Mouse (Mus musculus) small intestine, adult 10 weeks (tissue): Measurements from ENCODE around the gene Msln. TPM values are rescaled to one million over a fixed set of nuclear protein-coding genes. Genes with fewer than 3 reads are reported as not detected.

Experiments
- polyA plus RNA-seq: library from polyadenylated mRNA; stranded (reverse); fragments of 350-450 nt; fragmentation: Illumina TruSeq; extraction: RNeasy Lipid Tissue Mini Kit (QIAGEN cat#74804); gene quantifications from one replicate; pipeline ENCODE4 v1.2.3, GENCODE M21; 2014; ENCODE audit warnings: low replicate concordance

The Msln gene
- not detected for polyA plus RNA-seq

GRCm38 (mm10) chr17:25754241-25754640 is at the start of gene Msln:
Msln (minus strand) TSS chr17:25754378.

GRCm38 (mm10) chr17:25796951-25797369 is 42.8 kb upstream of the Msln start, which contains the start of gene Metrn:
Metrn (minus strand) TSS chr17:25797136.

GRCm38 (mm10) chr17:25795609-25796092 is 41.5 kb upstream of the Msln start, which contains the start of gene AC134908.4:
AC134908.4 (minus strand) TSS chr17:25795659.

GRCm38 (mm10) chr17:25792615-25793014 is 38.4 kb upstream of the Msln start, which contains the start of gene Fam173a:
Fam173a (minus strand) TSS chr17:25792901.

DNA sequence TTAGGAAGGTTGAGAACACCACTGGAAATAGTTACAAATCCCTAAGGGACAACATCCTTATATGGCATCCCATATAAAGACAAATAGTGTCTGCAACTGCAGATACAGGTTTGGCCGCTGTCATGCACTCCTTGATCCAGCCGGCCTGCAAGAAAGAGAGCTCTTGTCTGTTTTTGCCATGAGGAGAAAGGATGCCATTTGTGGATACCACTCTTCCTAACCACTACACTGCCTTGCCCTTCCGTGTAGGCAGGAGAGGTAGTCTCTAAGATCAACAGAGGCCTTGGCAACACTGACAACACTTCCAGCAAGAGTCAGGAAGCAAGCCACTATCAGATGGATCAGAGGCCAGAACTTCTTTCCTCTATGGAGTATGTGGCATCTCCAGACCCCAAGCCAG is 32.1 kb upstream of the Msln start, which contains the start of gene Ccdc78:
Gene Ccdc78, plus strand, starts transcription at position 301 of the 400 bp plus-strand sequence.

GRCm38 (mm10) chr17:25785281-25785745 is 31.1 kb upstream of the Msln start, which contains the start of gene Haghl:
Haghl (minus strand) TSS chr17:25785673.

GRCm38 (mm10) chr17:25773549-25774120 is 19.5 kb upstream of the Msln start, which contains the start of gene Narfl:
Narfl (plus strand) TSS chr17:25773776.

DNA sequence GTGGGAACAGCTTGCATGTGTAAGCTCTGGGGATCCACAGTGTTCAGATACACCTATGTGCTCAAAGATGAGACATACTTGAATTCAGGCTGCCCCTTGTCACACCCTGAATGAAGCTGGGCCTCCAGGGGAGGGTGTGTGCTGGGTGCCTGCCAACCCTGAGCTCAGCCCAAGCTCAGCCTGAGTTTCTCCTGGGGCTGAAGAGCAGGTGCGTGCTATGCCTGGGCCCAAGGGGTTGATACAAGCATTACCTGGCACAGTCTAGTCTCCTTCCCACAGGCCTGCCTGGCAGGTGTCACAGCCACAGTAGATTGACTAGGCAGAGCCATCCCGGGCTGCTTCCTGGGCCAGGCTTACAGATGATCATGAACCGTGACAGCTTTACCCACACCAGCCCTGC is 18.4 kb downstream of the Msln start, which contains the start of gene Mslnl:
Gene Mslnl, plus strand, starts transcription at position 298 of the 400 bp plus-strand sequence.

DNA sequence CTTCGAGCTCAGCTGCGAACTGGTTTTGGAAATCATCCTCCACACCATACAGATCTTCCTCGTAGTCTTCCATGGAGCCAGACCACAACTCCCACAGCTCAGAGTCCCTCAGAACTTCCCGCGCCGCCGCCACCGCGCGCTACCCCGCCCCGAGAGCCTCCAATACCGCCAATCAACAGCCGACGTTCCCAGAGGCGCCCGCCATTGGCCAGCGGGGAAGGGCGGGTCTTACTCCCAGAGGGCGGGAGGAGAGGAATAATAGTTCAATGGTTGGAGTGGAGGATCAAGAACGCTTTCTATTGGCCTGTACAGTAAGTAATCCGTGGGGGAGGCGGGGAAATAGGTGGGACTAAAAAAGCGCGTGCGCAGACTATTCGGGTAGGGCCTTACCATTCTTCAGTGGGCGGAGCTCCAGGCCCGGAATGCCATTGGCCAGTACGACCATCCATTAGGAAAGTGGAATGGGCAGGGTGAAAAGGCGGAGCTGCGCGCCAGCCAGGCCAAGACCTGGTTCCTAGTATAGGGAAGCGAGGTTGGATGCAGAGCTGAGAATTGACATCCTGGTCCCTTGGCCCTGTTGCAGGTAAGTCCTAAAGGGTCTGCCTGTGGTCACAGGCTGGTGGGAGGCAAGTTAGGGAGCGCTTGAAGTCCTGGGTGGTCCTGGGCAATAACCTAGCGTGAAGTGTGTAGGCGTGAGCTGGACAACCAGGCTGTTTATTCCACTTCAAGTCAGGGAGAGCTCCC is 26.7 kb downstream of the Msln start, which contains the start of the genes Chtf18 and Rpusd1:
Gene Chtf18, minus strand, starts transcription at position 155 of the 744 bp plus-strand sequence.
Gene Rpusd1, plus strand, starts transcription at position 406 of the 744 bp plus-strand sequence.

DNA sequence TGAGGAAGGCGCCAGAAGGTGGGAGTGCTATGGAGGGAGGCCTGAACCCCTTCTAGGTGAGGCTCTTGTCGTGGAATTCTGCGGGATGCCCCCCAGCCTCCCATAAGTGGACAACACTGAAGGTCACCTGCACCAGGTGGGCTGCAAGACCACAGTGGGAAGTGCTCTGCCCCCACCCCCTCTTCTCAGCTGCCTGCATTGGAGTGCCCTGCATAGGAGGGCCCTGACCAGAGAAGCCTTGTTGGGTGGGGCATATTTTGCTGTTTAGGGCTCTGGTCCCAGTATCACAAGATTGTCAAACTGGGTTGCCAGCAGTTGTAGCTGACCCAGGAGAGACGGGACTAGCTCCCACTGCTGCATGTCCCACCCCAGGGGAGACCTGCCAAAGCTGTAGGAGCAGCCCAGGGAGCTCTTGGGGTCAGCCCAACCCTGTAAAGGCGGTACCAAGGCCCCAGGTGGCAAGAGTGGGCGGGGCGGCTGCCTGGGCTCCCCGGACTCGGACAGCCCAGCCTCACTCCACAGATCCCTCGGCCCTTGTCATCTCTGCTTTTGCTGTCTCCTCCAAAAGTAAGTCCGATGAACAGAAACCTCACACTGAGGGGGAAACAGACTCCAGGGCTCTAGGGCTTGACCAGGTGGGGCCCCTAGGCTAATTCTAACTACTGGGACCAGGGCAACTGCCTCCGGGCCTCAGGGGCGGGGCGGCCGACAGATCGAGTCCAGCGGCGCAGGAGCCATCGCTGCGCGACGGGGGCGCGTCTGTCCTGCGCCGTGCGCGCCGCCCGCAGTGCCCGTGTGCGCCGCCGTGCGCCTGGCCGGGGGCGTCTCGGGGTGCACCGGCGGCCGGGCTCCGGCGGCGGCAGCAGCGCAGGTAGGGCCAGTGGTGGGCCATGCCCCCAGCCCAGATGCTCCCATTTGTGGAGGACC is 37.2 kb downstream of the Msln start, which contains the start of gene Gng13:
Gene Gng13, plus strand, starts transcription at position 461 of the 927 bp plus-strand sequence.

Other genes starting within 250 kb of the Msln start
- gene Sox8, start 183.7 kb downstream of the Msln start, polyA plus RNA-seq: not detected
- gene Lmf1, start 175.3 kb downstream of the Msln start, polyA plus RNA-seq: 0.15 TPM
- gene Gng13, start 37.2 kb downstream of the Msln start, polyA plus RNA-seq: not detected
- not detected for gene Chtf18, start 27.0 kb downstream of the Msln start, polyA plus RNA-seq
- not detected for gene Rpusd1, start 26.7 kb downstream of the Msln start, polyA plus RNA-seq
- not detected for gene Mslnl, start 18.3 kb downstream of the Msln start, polyA plus RNA-seq
- 0.67 TPM for gene Narfl, start 19.4 kb upstream of the Msln start, polyA plus RNA-seq
- gene Haghl, start 31.3 kb upstream of the Msln start, polyA plus RNA-seq: not detected
- gene Ccdc78, start 32.2 kb upstream of the Msln start, polyA plus RNA-seq: not detected
- gene Fam173a, start 38.5 kb upstream of the Msln start, polyA plus RNA-seq: not detected
- not detected for gene AC134908.4, start 41.3 kb upstream of the Msln start, polyA plus RNA-seq
- gene Metrn, start 42.8 kb upstream of the Msln start, polyA plus RNA-seq: not detected
- gene Fbxl16, start 54.7 kb upstream of the Msln start, polyA plus RNA-seq: 0.67 TPM
- 0.26 TPM for gene Wdr24, start 69.2 kb upstream of the Msln start, polyA plus RNA-seq
- 1.8 TPM for gene Jmjd8, start 74.5 kb upstream of the Msln start, polyA plus RNA-seq
- gene Stub1, start 79.0 kb upstream of the Msln start, polyA plus RNA-seq: 4.2 TPM
- not detected for gene Rhbdl1, start 82.9 kb upstream of the Msln start, polyA plus RNA-seq
- gene Gm20683, start 87.4 kb upstream of the Msln start, polyA plus RNA-seq: not detected
- 13.3 TPM for gene Rhot2, start 90.5 kb upstream of the Msln start, polyA plus RNA-seq
- 0.82 TPM for gene Wdr90, start 107.1 kb upstream of the Msln start, polyA plus RNA-seq
- gene Mcrip2, start 114.4 kb upstream of the Msln start, polyA plus RNA-seq: not detected
- gene Mettl26, start 120.7 kb upstream of the Msln start, polyA plus RNA-seq: 9.2 TPM
- not detected for gene Wfikkn1, start 126.5 kb upstream of the Msln start, polyA plus RNA-seq
- 0.48 TPM for gene Rab40c, start 165.3 kb upstream of the Msln start, polyA plus RNA-seq
- gene Pigq, start 190.6 kb upstream of the Msln start, polyA plus RNA-seq: 23.5 TPM
- gene Nhlrc4, start 190.6 kb upstream of the Msln start, polyA plus RNA-seq: not detected
- not detected for gene A930017K11Rik, start 198.2 kb upstream of the Msln start, polyA plus RNA-seq
- gene Capn15, start 231.4 kb upstream of the Msln start, polyA plus RNA-seq: 1.8 TPM